Mouse (Mus musculus) erythroblast, embryonic 14.5 days (primary cell): ENCODE results near the gene Zfp248.

ENCODE experiments used
- GATA1 ChIP-seq: IDR thresholded peaks from 2 replicates; pipeline ENCODE4 v1.6.1; 2012; ENCODE audit warnings: low read length, inconsistent platforms, mixed read lengths
- TAL1 ChIP-seq: IDR thresholded peaks from 3 replicates; pipeline ENCODE4 v1.6.1; 2012; ENCODE audit warnings: low read length, inconsistent platforms, mixed read lengths

GRCm38 (mm10) chr6:118455042-118455631 lies at the start of gene Zfp248:
- TF ChIP-seq TAL1 (no peak), GATA1 (no peak)
